Mouse (Mus musculus) ovary, adult 18-20 months (tissue): Measurements from ENCODE around the gene Tm2d1.

Source experiments
- DNase-seq: peaks from one replicate; pipeline ENCODE4 v3.0.0; 2022; ENCODE audit warnings: low spot score, mixed read lengths

Gene Tm2d1

DNA sequence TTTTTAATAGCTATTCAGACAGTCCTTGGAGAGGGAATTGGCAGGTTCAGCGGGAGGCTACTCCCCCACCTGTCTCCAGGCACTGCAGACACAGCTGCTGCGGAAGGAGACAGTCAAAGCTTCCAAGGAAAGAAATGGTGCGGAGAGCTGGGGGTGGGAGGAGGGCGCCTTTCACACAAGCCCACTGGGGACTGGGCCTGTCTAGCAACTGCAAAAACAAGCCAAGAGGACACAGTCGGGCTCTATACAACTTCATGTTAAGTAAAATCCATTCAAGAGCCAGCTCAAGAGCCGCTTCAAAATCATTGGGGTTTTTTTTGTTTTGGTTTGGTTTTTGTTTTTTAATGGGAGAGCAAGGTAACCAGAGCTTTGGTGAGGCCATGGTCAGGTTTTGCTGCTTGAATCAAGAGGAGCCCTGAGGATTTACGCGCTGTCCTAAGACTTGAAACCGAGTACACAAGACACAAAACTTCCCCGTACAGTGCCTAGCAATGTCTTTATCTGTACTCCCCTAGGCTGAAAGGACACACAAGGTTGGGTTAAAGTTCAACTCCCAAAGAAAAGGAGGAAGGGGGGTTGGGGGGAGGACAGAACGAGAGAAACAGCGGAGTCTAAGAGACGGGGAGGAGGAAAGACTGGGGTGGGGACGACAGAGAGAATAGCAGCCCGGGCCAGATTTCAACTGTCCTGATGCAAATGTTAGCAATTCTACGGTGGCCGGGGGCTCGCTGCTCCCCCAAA, 61.6 kb downstream of the Tm2d1 start:
- DNase-seq = peak; percentile 55

DNA sequence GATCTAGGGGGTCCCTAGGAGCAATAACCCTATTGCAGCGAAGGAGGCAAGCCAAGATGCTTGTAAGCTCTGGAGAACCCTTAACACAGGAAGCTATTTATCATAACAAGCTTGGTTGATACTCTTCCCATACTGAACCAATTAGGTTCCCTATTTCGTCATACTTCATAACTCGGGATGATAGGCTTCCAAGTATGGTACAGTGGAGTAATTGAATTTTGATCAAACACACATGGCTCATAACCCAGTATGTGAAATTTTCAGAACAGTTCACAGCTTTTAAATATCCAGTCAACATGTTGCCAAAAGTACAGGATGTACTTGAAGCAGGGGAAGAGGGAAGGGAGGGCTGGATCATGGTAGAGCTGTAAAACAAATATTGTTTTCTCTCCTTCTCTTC, 64.3 kb downstream of the Tm2d1 start:
- no peak for DNase-seq

- no peak for DNase-seq
These were observed 66.0 kb downstream of the Tm2d1 start for GRCm38 (mm10) chr4:98317149-98317548.
